Mouse (Mus musculus) olfactory bulb, adult 2 months (tissue): ENCODE measurements around the gene Zfyve28.
A peak's percentile ranks its signal among the peaks of the same experiment; 100 is the strongest.

Experiments
- CTCF ChIP-seq: fragments of 200-500 bp; IDR thresholded peaks from 2 replicates; pipeline ENCODE4 v1.5.1; 2012; ENCODE audit warnings: low read depth, mild to moderate bottlenecking, low read length, moderate library complexity; ENCODE audit not compliant: insufficient read depth
- POLR2A ChIP-seq: fragments of 200-500 bp; IDR thresholded peaks from 2 replicates; pipeline ENCODE4 v1.6.1; 2012; ENCODE audit warnings: mild to moderate bottlenecking, low read depth, low read length, moderate library complexity; ENCODE audit not compliant: insufficient read depth

DNA sequence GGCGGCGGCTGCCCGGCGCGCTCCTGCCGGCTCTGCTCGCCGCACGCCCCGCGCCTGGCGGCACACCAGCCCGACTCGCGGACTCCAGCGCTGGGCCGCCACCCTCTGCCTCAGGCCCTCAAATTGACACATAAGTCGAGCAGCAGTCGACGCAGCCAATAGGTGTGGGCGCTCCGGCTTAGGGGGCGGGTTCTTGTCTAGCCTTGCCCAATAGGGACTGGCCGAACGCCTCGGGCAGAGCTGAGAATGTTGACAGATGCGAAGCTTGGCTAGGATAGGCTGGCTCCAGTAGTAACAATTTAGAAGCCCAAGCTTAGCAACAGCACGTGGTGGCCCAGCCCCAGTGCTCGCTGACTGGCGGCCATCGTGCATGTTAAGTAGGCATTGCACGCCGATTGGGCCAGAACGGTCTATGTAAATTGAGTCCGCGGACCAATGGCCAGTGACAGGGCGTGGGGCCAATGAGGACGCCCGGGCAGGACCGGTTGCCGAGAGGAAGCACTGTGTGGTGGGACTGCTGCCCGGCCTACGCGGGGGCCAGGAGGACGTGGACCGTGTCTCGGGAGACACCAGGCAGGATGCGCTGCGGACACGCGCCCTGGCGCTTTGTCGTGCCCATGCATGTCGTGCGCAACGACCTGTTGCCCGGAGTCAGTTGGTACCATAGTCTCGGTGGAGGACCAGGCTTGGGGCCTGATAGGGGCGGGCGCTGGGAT lies 100.5 kb downstream of the Zfyve28 start, which contains the start of gene Mxd4:
- TF ChIP-seq CTCF (0 out of 2 replicates have a peak, but pooled peaks have one; percentile 15), POLR2A (peak; percentile 77)
